ENCODE assay signal across 8 mouse cellular contexts in genomic region chr11:52003772-52004528, GRCm38 (mm10). TPM values are rescaled to one million over a fixed set of nuclear protein-coding genes. Genes with fewer than 3 reads are reported as not detected.
A peak's percentile ranks its signal among the peaks of the same experiment; 100 is the strongest.
DNase-seq lines count a peak whose midpoint lies in the region; ATAC-seq and TF ChIP-seq lines count a peak whose summit lies in the region.

Cdkl3 (plus strand) TSS chr11:52004221.

- under 1% methylated on average over 51 of the region's 51 CpGs for WGBS in forebrain, embryonic 12.5 days
- WGBS in large intestine, adult 2 months: under 1% methylated on average over 51 of the region's 51 CpGs
- WGBS in liver, postnatal 0 days (ENCODE audit: insufficient replicate concordance): under 1% methylated on average over 51 of the region's 51 CpGs
- under 1% methylated on average over 50 of the region's 51 CpGs for WGBS in neural tube, embryonic 14.5 days

- peaks cover 61% of the 10 kb centered on the region for H3K4me1 ChIP-seq in E14TG2a.4 (replicated peaks; ENCODE audit: low read depth, low read length)
- H3K4me1 ChIP-seq in forebrain, embryonic 12.5 days: peaks cover 27% of the 10 kb centered on the region
- peaks cover 23% of the 10 kb centered on the region for H3K4me1 ChIP-seq in liver, postnatal 0 days (ENCODE audit: insufficient read depth)
- H3K4me1 ChIP-seq in neural tube, embryonic 14.5 days (ENCODE audit: control insufficient read depth, insufficient read depth, low read length): peaks cover 19% of the 10 kb centered on the region

- peak; percentile 85 for ATAC-seq in forebrain, embryonic 12.5 days (ENCODE audit: low FRiP score)
- peak; percentile 84 for ATAC-seq in liver, postnatal 0 days
- ATAC-seq in neural tube, embryonic 14.5 days (ENCODE audit: low read depth): peak; percentile 87

- H3K4me2 ChIP-seq in forebrain, embryonic 12.5 days: peak within 1 kb of the TSS; percentile 62
- peak within 1 kb of the TSS; percentile 91 for H3K4me2 ChIP-seq in liver, postnatal 0 days (ENCODE audit: low read depth, low read length)
- peak within 1 kb of the TSS; percentile 78 for H3K4me2 ChIP-seq in neural tube, embryonic 14.5 days (ENCODE audit: low read depth, low read length)

- peak within 1 kb of the TSS; percentile 91 for H3K4me3 ChIP-seq in E14TG2a.4 (replicated peaks; ENCODE audit: low read length)
- peak within 1 kb of the TSS; percentile 83 for H3K4me3 ChIP-seq in forebrain, embryonic 12.5 days (replicated peaks)
- H3K4me3 ChIP-seq in liver, postnatal 0 days (ENCODE audit: low read depth, low read length): peak within 1 kb of the TSS; percentile 70
- H3K4me3 ChIP-seq in neural tube, embryonic 14.5 days (ENCODE audit: low read depth, low read length): peak within 1 kb of the TSS; percentile 60

- no peak for TF ChIP-seq CTCF in E14TG2a.4 (conservative IDR thresholded peaks at IDR 0.05; ENCODE audit: low read length)
- TF ChIP-seq CTCF in liver, postnatal 0 days (IDR thresholded peaks at IDR 0.05; ENCODE audit: low read depth): no peak

- intact Hi-C loops in heart, postnatal 10 days (cut with DNase I): no loop called here

- H3K36me3 ChIP-seq in E14TG2a.4 (ENCODE audit: insufficient read depth, low read length): peaks cover 1% of the 10 kb centered on the region; the same call in 1 of the 2 replicates
- H3K36me3 ChIP-seq in forebrain, embryonic 12.5 days (replicated peaks): no peaks in the 10 kb centered on the region
- H3K36me3 ChIP-seq in liver, postnatal 0 days (replicated peaks; ENCODE audit: insufficient read depth, low read length): no peaks in the 10 kb centered on the region
- H3K36me3 ChIP-seq in neural tube, embryonic 14.5 days (ENCODE audit: control insufficient read depth, insufficient read depth, low read length): no peaks in the 10 kb centered on the region

- TF ChIP-seq EP300 in liver, postnatal 0 days (IDR thresholded peaks at IDR 0.05; ENCODE audit: low read depth): peak; percentile 55; the same call in 1 of the 2 replicates

- peak; percentile 92 for DNase-seq in c-Kit-positive CD71-positive TER-119-positive erythroid progenitor cells, embryonic 14.5 days (ENCODE audit: low spot score)
- peak; percentile 97 for DNase-seq in heart, postnatal 10 days
- DNase-seq in large intestine, adult 2 months (ENCODE audit: low read depth, low spot score): peak; percentile 93
- peak; percentile 94 for DNase-seq in liver, postnatal 0 days
- peak; percentile 94 for DNase-seq in testis, postnatal 10 days (ENCODE audit: low spot score)

- H3K27ac ChIP-seq in forebrain, embryonic 12.5 days: peak within 1 kb of the TSS; percentile 88
- peak within 1 kb of the TSS; percentile 92 for H3K27ac ChIP-seq in liver, postnatal 0 days (ENCODE audit: low read depth)
- peak within 1 kb of the TSS; percentile 84 for H3K27ac ChIP-seq in neural tube, embryonic 14.5 days (ENCODE audit: low read depth, low read length)

- peak within 1 kb of the TSS; percentile 82 for H3K9ac ChIP-seq in forebrain, embryonic 12.5 days
- peak within 1 kb of the TSS; percentile 76 for H3K9ac ChIP-seq in liver, postnatal 0 days (replicated peaks)
- H3K9ac ChIP-seq in neural tube, embryonic 14.5 days (replicated peaks; ENCODE audit: low read depth, low read length): peak within 1 kb of the TSS; percentile 69

- no peaks in the 10 kb centered on the region for H3K27me3 ChIP-seq in E14TG2a.4 (ENCODE audit: insufficient read depth, low read length)
- no peaks in the 10 kb centered on the region for H3K27me3 ChIP-seq in forebrain, embryonic 12.5 days
- no peaks in the 10 kb centered on the region for H3K27me3 ChIP-seq in liver, postnatal 0 days (ENCODE audit: insufficient read depth, low read length)
- no peaks in the 10 kb centered on the region for H3K27me3 ChIP-seq in neural tube, embryonic 14.5 days (ENCODE audit: control insufficient read depth, insufficient read depth, low read length)

- H3K9me3 ChIP-seq in E14TG2a.4 (ENCODE audit: low read length): no peaks in the 10 kb centered on the region
- no peaks in the 10 kb centered on the region for H3K9me3 ChIP-seq in forebrain, embryonic 12.5 days
- H3K9me3 ChIP-seq in liver, postnatal 0 days (ENCODE audit: low read length): no peaks in the 10 kb centered on the region
- H3K9me3 ChIP-seq in neural tube, embryonic 14.5 days (ENCODE audit: control insufficient read depth, low read length): no peaks in the 10 kb centered on the region

RNA-seq across cellular contexts. Expression of gene Cdkl3, which starts in this region (rescaled TPM):
- 16.1 and 16.2 TPM in 2 replicates for polyA plus RNA-seq in forebrain, embryonic 12.5 days (2016; fragmentation: Nextera tagmentation; extraction: Ambion mirVana)
- 10 to 100 TPM in 1 of 2 experiments, 1 to 10 TPM in 1; 7.9 to 10.2 TPM for total RNA-seq in heart, postnatal 10 days (2021)
- 0.37 and 0.63 TPM in 2 replicates for polyA plus RNA-seq in large intestine, adult 2 months (2012; rRNA removed)
- 1.6 and 1.7 TPM in 2 replicates for polyA plus RNA-seq in liver, postnatal 0 days (2015; fragmentation: Nextera tagmentation; extraction: Ambion mirVana)
- 29.5 TPM in 2 replicates for polyA plus RNA-seq in neural tube, embryonic 14.5 days (2014; fragmentation: Nextera tagmentation; extraction: Ambion mirVana)

Comparison
In these comparisons a context has a peak if more than half of its experiments do, and no peak if none do; other contexts are left out.
1. Peak in every context shown above with its lines: DNase-seq, ATAC-seq, H3K4me3 ChIP-seq and H3K27ac ChIP-seq.
2. Peak in DNase-seq in large intestine, adult 2 months; RNA of the gene not detected or under 1 TPM.